Mouse (Mus musculus): ENCODE data around the gene Gna11.
A peak's percentile ranks its signal among the peaks of the same experiment; 100 is the strongest.

Gene Gna11

GRCm38 (mm10) chr10:81542727-81543460 is 2.1 kb downstream of the Gna11 start:
- DNase-seq: no peak

GRCm38 (mm10) chr10:81541803-81542202 is 3.2 kb downstream of the Gna11 start:
- peak; percentile 71 to 73 for DNase-seq

GRCm38 (mm10) chr10:81541363-81541762 is 3.6 kb downstream of the Gna11 start:
- no peak for DNase-seq

DNA sequence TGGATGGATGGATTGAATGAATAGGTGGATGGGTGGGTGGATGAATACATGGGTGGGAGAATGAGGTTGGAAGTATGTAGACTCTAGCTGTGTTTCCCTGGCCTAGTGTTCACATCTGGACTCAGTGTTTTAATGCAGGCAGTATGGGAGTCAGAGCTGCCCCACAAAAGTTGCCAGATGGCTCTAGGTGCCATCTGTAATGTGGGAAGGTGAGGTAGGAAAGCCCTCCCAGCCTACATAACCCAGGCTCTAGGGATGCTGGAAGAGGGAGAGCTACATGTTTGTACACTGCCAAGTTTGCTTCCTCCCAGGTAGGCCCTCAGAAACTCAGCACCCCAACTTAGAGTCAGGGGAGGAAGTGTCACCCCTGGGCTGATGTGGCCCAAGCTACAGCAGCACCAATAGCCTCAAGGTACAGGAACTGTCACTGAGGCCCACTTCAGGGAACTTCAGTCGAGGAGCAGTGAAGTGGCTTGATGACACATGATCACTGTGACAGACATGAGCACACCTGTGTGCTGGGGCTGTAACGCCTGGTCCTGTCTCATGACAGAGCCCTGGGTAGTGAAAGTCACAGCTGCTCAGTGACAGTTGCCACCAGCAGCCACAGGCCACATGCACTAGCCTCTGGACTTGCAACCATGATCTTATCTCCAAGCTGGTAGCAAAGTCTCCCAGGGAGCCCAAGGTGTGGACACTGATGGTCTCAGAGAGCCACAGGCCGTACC is 6.5 kb downstream of the Gna11 start:
- no peak for DNase-seq

GRCm38 (mm10) chr10:81537429-81537828 is 7.6 kb downstream of the Gna11 start:
- no peak for DNase-seq

DNA sequence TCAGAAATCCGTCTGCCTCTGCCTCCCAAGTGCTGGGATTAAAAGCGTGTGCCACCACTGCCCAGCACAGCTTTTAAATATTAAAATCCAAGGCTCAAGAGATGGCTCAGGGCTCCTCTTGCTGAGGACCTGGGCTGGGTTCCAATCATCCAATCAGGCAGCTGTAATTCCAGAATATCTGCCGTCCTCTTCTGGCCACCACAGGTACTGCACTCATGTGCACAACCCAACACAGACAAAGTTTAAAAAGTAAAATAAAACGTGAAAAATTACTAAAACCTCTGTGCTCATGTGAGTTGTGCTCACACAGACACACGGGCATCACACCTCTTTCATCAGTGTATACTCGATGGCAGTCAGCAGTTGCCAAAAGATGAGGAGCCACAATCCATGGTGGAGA is 8.3 kb downstream of the Gna11 start:
- DNase-seq: no peak

DNA sequence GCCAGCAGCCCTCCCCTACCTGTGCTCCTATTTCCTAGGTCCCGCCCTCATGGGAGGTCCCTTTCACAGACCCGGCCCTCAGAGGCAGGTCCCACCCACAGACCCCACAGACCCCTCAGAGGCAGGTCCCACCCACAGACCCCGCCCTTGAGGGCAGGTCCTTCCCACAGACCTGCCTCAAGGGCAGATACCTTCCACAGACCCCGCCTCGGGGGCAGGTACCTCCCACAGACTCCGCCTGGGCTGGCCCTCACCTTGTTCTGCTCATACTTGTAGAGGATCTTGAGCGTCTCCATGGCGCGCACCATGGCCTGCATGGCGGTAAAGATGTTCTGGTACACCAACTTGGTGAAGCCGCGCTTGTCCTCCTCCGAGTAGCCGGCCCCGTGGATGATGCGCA is 10.2 kb downstream of the Gna11 start:
- DNase-seq: no peak

- peak; percentile 80 to 86 for DNase-seq
These were observed 18.2 kb downstream of the Gna11 start for GRCm38 (mm10) chr10:81526779-81527178.

DNA sequence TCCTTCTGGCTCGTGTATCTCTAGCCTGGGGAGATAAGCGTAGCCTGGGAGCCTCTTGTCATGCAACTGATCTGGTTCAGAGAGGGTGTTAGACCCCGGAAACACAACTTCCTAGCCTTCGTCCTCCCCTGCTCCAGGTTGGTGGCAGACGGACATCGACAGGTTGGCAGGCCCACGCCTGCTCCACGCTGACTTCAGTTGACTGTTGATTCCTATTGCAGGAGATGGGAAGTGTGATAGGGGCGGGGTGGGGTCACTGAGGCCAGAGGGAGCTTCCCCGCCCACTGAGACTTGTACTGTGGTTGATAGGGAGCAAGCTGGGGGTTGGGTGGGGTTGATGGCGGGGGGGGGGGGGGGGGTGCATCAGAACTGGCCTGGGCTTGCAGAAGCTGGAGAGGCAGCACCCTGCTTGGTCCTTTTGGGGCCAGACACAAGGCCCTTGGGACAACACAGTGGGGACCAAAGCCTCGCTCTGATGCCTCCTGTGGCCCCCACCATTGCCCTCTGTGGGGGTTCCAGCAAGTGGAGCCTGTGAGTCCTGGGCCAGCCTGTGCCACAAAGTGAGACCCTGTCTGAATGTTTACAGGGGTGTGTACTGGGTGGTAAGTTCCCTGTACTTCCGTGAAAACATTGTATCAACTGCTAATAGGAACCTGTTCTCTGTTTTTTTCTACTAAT is 19.8 kb downstream of the Gna11 start:
- DNase-seq: peak; percentile 47 to 73

GRCm38 (mm10) chr10:81524051-81524605 is 20.9 kb downstream of the Gna11 start, which contains the start of gene Gna15:
TSS of gene Gna15 (minus strand) at chr10:81524225.
- peak; percentile 49 to 64 for DNase-seq

DNA sequence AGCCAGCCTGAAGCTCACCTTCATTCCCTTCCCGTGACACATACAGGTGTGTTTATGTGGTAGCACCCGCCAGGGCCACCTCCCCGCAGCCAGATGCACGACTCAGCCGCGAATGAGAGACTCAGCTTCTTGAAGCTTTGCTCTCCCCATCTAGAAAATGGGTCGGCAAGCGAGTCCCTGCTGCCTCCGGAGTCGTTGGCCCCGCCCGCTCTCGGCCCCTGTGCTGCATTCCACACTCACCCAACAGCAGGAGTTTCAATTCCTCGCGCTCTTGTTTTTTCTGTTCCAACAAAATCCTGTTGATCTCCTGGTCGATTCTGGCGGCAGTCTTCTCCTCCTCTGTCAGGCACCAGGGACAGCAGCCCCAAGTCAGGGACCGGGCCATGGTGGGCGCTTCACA is 21.4 kb downstream of the Gna11 start:
- DNase-seq: peak; percentile 23 to 25

GRCm38 (mm10) chr10:81523142-81523541 is 21.8 kb downstream of the Gna11 start:
- no peak for DNase-seq

DNA sequence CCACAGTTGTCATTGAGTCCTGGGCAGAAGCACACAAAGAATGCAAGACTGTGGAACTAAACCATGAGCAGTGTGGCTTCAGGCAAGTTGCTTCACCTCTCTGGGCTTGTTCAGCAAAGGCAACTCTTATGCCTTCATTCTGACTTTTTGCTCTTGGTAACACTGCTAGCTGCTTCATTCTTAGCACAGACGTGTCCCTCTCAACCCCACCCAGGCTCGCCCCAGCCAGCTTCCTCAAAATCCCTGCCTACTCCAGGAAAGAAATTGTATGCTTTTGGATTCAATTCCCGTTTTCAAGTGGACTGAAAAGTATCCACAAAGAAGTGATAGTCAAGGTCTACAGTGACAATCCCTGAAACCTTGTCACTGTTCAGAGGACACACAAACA is 25.0 kb downstream of the Gna11 start:
- no peak for DNase-seq

DNA sequence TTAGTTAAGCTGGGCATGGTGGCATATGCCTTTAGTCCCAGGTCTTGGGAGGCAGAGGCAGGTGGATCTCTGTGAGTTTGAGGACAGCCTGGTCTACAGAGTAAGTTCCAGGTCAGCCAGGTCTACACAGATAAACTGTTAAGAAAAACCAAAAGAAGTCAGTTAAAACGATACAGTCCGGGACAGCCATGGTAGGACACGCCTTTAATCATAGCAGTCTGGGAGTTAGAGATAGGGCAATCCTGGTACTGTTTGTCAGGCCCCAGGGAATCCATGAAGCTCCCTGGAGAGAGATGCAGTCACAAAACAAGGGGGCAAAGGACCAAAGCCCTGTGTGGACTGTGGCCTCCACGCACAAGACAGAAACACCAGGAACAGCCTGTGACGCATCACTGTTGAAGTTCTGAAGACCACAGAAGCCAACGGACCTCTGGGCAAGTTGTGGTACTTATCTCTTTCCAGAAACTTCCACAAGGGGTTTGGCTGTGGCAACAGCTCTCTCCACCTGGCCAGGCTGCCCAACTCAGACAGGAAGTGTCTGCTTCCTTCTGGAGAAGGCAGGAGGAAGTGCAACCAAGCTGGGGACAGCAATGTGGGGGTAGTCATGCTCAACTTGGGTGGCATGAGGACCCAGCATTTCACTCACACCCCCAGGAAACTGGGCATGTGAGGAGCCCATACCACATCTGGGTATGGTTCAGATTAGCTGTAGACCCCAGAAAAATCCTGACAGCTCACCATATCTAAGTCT is 25.6 kb downstream of the Gna11 start:
- peak in 1 of 2 experiments; percentile 55 for DNase-seq

DNA sequence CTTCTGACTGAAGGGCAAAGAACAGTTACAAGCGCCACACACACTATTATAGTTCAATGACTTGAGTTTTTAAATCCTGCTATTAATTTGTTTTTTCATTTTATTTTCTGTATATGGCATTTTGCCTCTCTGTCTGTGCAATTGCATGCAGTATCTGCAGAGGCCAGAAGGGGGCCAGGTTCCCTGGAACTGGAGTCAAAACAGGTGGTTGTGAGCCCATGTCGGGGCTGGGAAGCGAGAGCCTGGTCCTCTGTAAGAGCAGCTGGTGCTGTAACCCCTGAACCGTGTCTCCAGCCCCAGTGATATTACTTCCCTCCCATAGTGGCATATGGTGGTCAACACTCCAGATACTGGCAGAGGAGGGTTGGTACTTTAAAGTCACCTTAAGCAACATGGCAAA is 26.4 kb downstream of the Gna11 start:
- peak; percentile 61 to 74 for DNase-seq

DNA sequence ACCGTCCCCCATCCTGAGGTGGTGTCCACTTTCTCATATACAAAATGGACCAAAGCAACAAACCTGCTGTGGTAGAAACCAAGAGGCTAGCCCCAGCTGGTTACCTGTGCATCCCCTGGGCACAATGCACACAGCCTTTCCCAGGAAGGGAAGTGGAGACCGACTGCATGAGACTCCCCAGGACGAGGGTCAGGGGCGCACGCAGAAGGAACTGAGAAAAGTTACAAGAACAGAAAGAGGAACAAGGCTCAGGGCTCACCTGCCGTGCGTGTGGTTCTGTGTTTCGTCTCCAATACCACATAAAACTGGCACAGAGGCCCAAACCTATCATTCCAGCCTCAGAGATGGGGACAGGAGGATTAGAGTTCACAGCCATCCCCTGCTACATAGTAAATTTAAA is 27.8 kb downstream of the Gna11 start:
- peak in 1 of 2 experiments; percentile 34 for DNase-seq

DNA sequence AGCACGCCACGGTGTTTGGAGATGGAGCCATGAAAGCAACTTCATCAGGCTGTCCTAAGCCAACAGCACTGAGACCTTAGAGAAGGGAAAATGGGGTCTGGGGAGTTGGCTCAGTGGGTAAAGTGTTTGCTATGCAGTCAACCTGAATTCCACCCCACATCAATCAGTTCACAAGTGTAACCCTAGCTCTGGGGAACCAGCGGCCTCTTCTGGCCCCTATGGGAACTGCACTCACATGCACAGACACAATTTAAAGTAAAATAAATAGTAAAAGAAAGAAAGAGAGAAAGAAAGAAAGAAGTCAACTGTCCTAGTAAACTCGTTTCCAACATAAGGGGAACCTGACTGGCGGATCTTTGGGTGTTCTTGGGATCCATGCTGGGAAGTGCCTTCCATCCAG is 31.2 kb downstream of the Gna11 start:
- no peak for DNase-seq

GRCm38 (mm10) chr10:81510246-81510810 is 34.7 kb downstream of the Gna11 start:
- DNase-seq: peak; percentile 38 to 60

- no peak for DNase-seq
These were observed 37.1 kb downstream of the Gna11 start for GRCm38 (mm10) chr10:81507691-81508489.

GRCm38 (mm10) chr10:81507095-81507494 is 37.9 kb downstream of the Gna11 start:
- no peak for DNase-seq

DNA sequence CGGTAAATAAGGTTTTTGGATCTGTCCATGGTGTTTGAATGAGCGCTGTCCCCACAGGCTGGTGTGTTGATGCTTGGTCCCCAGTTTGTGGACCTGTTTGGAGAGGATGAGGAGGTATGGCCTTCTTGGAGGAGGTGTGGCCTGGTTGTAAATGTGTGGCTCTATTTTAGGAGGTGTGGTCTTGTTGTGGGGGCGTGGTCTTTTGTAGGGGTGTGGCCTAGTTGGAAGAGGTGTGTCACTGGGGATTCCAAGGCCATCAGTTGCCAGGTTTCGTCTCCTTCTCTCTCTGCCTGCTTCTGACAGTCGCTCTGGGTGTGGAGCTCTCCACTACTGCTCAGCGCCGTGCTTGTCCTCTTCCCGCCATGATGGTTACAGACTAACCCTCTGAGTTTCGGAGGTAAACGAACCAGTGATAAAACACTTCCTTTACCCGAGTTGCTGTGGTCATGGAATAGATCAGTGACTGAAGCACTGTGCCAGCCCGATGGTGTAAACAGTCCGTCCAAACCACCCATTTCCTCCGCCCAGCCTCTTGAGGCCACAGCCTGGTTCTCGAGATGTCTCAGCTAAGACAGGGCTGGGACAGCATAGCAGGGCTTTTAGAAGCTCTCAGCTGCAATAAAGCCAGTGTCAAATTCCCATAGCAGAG is 39.9 kb downstream of the Gna11 start:
- DNase-seq: peak; percentile 47 to 51
